Mouse (Mus musculus): ENCODE measurements at regions not wholly inside any gene's neighbourhood (a gene's known extent, or its start where the extent isn't known, plus 50 kb on each side); places are given as distances from the start of the nearest gene placed in this dataset.

DNA sequence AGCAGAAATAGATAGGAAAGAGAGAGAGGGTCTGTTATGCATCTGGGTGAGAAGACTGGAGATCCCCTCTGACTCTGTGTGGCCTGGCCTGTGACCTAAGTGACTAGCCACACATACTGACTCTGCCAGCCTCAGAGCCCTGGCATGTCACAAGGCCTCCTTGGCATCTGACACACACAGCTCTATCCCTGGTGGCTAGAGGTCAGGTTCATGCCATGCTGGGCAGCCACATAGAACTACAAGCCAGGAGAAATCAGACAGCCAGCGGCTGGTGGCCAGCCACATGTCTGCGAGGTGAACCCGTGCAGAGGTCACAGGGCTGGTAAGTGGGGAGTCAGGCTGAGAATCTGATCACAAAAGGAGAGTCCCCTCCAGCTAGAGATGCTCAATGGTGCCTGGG lies 67.3 kb downstream of the Sik1 start:
- Histone ChIP-seq H3K4me3 (no peak overlapping the region), H3K27me3 (ENCODE audit: control insufficient read depth, insufficient read depth, insufficient read length) (no peaks in the 10 kb centered on the region), H3K79me2 (ENCODE audit: control insufficient read depth, insufficient read depth) (no peaks in the 10 kb centered on the region), H3ac (ENCODE audit: control insufficient read depth, insufficient read length) (no peak overlapping the region), H3K4me2 (ENCODE audit: low read depth) (peak overlapping the region; percentile 8), H3K36me3 (ENCODE audit: control insufficient read depth, insufficient read depth) (no peaks in the 10 kb centered on the region)
- TF ChIP-seq MYOG (IDR thresholded peaks at IDR 0.05; ENCODE audit: control insufficient read depth in 1 of 3, insufficient read depth in 1 of 3, insufficient read length in 2 of 3, low read depth in 2 of 3): peak in 2 of 3 experiments; percentile 28 to 86
- peak; percentile 46 for TF ChIP-seq TCF12 (IDR thresholded peaks at IDR 0.05; ENCODE audit: insufficient read depth, poor library complexity, severe bottlenecking)
- TF ChIP-seq MYOD1 (IDR thresholded peaks at IDR 0.05; ENCODE audit: control insufficient read depth in 1 of 3, insufficient read length in 2 of 3, low read depth in 2 of 3): peak in 1 of 3 experiments; percentile 64
- no peak for TF ChIP-seq REST (IDR thresholded peaks at IDR 0.05; ENCODE audit: insufficient read depth, insufficient read length)
- TF ChIP-seq POLR2A (IDR thresholded peaks at IDR 0.05; ENCODE audit: insufficient read length, low read depth): no peak

DNA sequence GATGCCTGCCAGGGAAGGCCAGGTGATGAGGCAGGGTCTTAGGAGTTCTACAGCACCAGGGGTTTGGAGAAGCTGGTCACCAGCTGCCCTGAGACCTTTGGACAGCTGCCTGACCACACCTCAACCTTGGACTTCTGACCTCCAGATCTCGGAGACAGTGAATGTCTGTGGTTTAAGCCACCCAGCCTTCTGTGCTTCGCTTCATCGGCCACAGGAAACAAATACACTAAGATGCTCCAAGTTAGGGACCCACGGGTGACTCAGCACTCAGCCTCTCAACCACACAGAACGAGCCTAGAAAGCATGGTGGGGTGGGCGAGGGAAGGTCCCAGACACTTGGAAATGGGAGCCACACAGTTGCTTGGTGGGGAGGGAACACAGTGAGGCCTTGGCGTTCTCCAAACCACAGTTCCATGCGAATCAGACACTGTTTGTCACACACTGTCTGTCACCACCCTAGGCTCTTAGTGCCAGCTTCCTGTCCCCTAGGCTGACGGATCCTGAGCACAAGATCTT lies 66.5 kb downstream of the Sik1 start:
- no peak for TF ChIP-seq MAX (IDR thresholded peaks at IDR 0.05; ENCODE audit: low read depth)
- peak; percentile 48 to 93 (median 83) for TF ChIP-seq MYOG (IDR thresholded peaks at IDR 0.05; ENCODE audit: control insufficient read depth in 1 of 3, insufficient read depth in 1 of 3, insufficient read length in 2 of 3, low read depth in 2 of 3)
- TF ChIP-seq TCF3 (IDR thresholded peaks at IDR 0.05; ENCODE audit: insufficient read length, low read depth): peak; percentile 84
- no peak for TF ChIP-seq REST (IDR thresholded peaks at IDR 0.05; ENCODE audit: insufficient read depth, insufficient read length)
- no peak for TF ChIP-seq CEBPB (IDR thresholded peaks at IDR 0.05; ENCODE audit: insufficient read depth, poor library complexity, severe bottlenecking)
- TF ChIP-seq SRF (IDR thresholded peaks at IDR 0.05; ENCODE audit: control insufficient read depth, insufficient read length, low read depth): no peak
- peak in 2 of 3 experiments; percentile 92 to 93 for TF ChIP-seq MYOD1 (IDR thresholded peaks at IDR 0.05; ENCODE audit: control insufficient read depth in 1 of 3, insufficient read length in 2 of 3, low read depth in 2 of 3)
- TF ChIP-seq TCF12 (IDR thresholded peaks at IDR 0.05; ENCODE audit: insufficient read depth, poor library complexity, severe bottlenecking): peak; percentile 86
- TF ChIP-seq USF1 (IDR thresholded peaks at IDR 0.05; ENCODE audit: low read depth): no peak
- no peak for TF ChIP-seq POLR2A (IDR thresholded peaks at IDR 0.05; ENCODE audit: insufficient read length, low read depth)
- Histone ChIP-seq H3K36me3 (ENCODE audit: control insufficient read depth, insufficient read depth) (no peaks in the 10 kb centered on the region), H3K4me2 (ENCODE audit: low read depth) (peak overlapping the region; percentile 95), H3K79me2 (ENCODE audit: control insufficient read depth, insufficient read depth) (no peaks in the 10 kb centered on the region), H3ac (ENCODE audit: control insufficient read depth, insufficient read length) (no peak overlapping the region), H3K4me3 (peak overlapping the region; percentile 10), H3K27me3 (ENCODE audit: control insufficient read depth, insufficient read depth, insufficient read length) (no peaks in the 10 kb centered on the region)

GRCm38 (mm10) chr17:31789906-31790279 lies 65.7 kb downstream of the Sik1 start:
- TF ChIP-seq MAX (IDR thresholded peaks at IDR 0.05; ENCODE audit: low read depth) (no peak), USF1 (IDR thresholded peaks at IDR 0.05; ENCODE audit: low read depth) (no peak), POLR2AphosphoS2 (IDR thresholded peaks at IDR 0.05; ENCODE audit: insufficient read length, low read depth) (no peak), TCF12 (IDR thresholded peaks at IDR 0.05; ENCODE audit: insufficient read depth, poor library complexity, severe bottlenecking) (peak; percentile 46), POLR2A (IDR thresholded peaks at IDR 0.05; ENCODE audit: insufficient read length, low read depth) (no peak), SRF (IDR thresholded peaks at IDR 0.05; ENCODE audit: control insufficient read depth, insufficient read length, low read depth) (no peak), REST (IDR thresholded peaks at IDR 0.05; ENCODE audit: insufficient read depth, insufficient read length) (no peak), CEBPB (IDR thresholded peaks at IDR 0.05; ENCODE audit: insufficient read depth, poor library complexity, severe bottlenecking) (no peak), E2F4 (IDR thresholded peaks at IDR 0.05; ENCODE audit: insufficient read depth) (no peak), MYOG (IDR thresholded peaks at IDR 0.05; ENCODE audit: control insufficient read depth in 1 of 3, insufficient read depth in 1 of 3, insufficient read length in 2 of 3, low read depth in 2 of 3) (peak in 1 of 3 experiments; percentile 68), TCF3 (IDR thresholded peaks at IDR 0.05; ENCODE audit: insufficient read length, low read depth) (peak; percentile 5), MYOD1 (IDR thresholded peaks at IDR 0.05; ENCODE audit: control insufficient read depth in 1 of 3, insufficient read length in 2 of 3, low read depth in 2 of 3) (peak in 1 of 3 experiments; percentile 57)
- Histone ChIP-seq H3ac (ENCODE audit: control insufficient read depth, insufficient read length) (no peak overlapping the region), H3K79me2 (ENCODE audit: control insufficient read depth, insufficient read depth) (no peaks in the 10 kb centered on the region), H3K4me2 (ENCODE audit: low read depth) (peak overlapping the region; percentile 95), H3K4me3 (peak overlapping the region; percentile 10), H3K36me3 (ENCODE audit: control insufficient read depth, insufficient read depth) (no peaks in the 10 kb centered on the region), H3K27me3 (ENCODE audit: control insufficient read depth, insufficient read depth, insufficient read length) (no peaks in the 10 kb centered on the region)

GRCm38 (mm10) chr17:31790280-31791063 lies 65.1 kb downstream of the Sik1 start:
- Histone ChIP-seq H3K4me3 (peak overlapping the region; percentile 10), H3K4me2 (ENCODE audit: low read depth) (peak overlapping the region; percentile 95), H3K36me3 (ENCODE audit: control insufficient read depth, insufficient read depth) (no peaks in the 10 kb centered on the region), H3K79me2 (ENCODE audit: control insufficient read depth, insufficient read depth) (no peaks in the 10 kb centered on the region), H3K27me3 (ENCODE audit: control insufficient read depth, insufficient read depth, insufficient read length) (no peaks in the 10 kb centered on the region), H3ac (ENCODE audit: control insufficient read depth, insufficient read length) (no peak overlapping the region)
- TF ChIP-seq MAX (IDR thresholded peaks at IDR 0.05; ENCODE audit: low read depth): peak; percentile 81
- peak; percentile 1 to 99 (median 96) for TF ChIP-seq MYOD1 (IDR thresholded peaks at IDR 0.05; ENCODE audit: control insufficient read depth in 1 of 3, insufficient read length in 2 of 3, low read depth in 2 of 3)
- peak; percentile 96 to 100 (median 99) for TF ChIP-seq MYOG (IDR thresholded peaks at IDR 0.05; ENCODE audit: control insufficient read depth in 1 of 3, insufficient read depth in 1 of 3, insufficient read length in 2 of 3, low read depth in 2 of 3)
- no peak for TF ChIP-seq POLR2AphosphoS2 (IDR thresholded peaks at IDR 0.05; ENCODE audit: insufficient read length, low read depth)
- TF ChIP-seq REST (IDR thresholded peaks at IDR 0.05; ENCODE audit: insufficient read depth, insufficient read length): no peak
- peak; percentile 99 for TF ChIP-seq TCF12 (IDR thresholded peaks at IDR 0.05; ENCODE audit: insufficient read depth, poor library complexity, severe bottlenecking)
- TF ChIP-seq POLR2A (IDR thresholded peaks at IDR 0.05; ENCODE audit: insufficient read length, low read depth): peak; percentile 51
- TF ChIP-seq E2F4 (IDR thresholded peaks at IDR 0.05; ENCODE audit: insufficient read depth): peak; percentile 0
- peak; percentile 99 for TF ChIP-seq TCF3 (IDR thresholded peaks at IDR 0.05; ENCODE audit: insufficient read length, low read depth)

Measured in myocyte (in vitro differentiated cells).